Mouse (Mus musculus) thymus, postnatal 10 days (tissue): ENCODE measurements at regions not wholly inside any gene's neighbourhood (a gene's known extent, or its start where the extent isn't known, plus 50 kb on each side); places are given as distances from the start of the nearest gene placed in this dataset.

Source experiments
- DNase-seq, 2 experiments: peaks; one replicate each; pipeline ENCODE4 v3.0.0; 2021; ENCODE audit warnings: low spot score in 2 of 2

DNA sequence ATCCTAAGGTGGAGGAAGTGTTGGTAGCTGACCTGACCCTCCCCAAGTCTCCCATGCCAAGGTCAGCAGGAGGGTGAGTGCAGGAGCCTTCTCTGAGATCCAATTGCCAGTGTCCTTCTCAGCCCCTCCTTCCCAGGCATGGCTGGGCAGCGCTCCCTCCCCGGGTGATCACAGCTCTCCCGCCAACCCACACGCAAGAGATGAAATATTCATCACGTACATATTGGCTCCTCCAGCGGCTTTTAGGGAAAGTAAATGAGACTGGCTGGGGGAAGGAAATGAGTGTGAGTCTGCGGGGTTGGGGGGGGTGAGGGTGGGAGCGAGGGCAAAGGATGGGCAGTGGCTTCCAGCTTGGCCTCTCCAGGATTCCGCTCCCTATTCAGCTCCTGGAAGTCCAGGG, 113.0 kb upstream of the Lhx1 start:
- DNase-seq = no peak

DNA sequence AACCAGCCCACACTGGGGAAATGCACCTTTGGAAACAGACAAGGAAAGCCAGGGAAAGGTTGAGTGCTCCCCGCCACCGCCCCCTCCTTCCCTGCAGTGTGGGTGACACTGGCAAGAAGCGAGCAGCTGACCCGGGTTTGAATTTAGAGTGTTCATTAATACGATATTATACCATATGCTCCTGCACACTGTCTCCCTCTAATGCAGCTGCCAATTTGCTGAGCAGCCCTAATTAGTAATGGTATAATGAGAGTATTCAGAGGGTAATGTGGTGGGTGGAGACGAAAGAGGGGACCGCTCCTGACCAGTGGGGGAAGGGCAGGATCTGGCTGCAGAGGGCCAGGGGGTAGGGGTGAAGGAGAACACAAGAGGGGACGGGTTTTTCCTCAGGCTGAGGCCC, 111.9 kb upstream of the Lhx1 start:
- no peak for DNase-seq

DNA sequence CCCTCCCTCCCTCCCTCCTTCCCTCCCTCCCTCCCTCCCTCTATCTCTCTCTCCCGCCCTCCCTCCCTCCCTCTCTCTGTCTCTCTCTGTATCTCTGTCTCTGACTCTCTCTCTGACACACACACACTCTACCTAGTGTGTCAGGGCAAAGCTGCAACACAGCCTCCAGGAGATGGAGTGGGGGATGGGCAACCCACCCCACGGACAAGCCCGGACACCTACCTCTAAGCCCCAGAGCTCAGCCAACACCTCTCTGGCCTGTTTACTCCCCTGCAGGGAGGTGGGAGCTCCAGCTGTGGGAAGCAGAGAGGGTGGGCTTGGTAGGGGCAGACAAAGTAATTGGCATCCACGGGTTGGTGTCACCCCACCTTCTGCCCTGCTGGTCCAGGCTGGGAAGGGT, 109.7 kb upstream of the Lhx1 start:
- no peak for DNase-seq

DNA sequence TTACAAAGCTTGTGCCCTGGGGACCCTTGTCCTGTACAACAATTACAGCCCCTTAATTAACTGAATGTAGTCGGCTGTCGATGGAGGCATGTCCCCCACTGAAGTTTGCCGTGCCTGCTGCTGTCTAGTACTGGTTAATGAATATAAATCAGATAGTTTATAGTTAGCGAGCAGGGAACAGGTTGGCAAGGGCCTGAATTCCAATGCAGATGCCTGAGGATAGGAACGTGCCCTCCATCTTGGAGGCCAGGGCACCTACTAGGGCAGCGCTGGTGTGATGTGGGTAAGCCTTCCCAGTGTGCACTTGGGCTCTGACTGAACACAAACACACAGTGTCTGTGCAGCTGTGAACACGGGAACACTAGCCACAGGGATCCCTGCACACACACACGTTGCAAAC, 108.0 kb upstream of the Lhx1 start:
- DNase-seq = no peak

DNA sequence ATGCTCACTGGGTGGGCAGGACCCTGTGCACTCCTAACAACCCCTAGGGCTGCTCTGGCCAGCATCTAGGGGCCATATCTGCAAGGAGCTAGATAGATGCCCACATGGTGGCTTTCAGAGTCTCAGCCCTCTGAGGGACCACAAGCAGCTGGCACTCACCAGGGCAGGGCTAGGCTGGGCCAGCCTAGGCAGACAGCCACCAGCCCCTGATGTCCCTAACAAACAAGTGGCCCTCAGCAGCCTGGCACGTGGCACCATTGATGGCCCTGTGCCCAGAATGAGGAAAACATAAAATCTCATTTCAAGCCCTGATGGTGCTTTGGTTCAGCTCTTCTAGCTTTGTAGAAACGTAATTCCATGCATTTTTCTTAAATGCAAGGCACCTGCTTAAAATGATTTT, 102.8 kb upstream of the Lhx1 start:
- no peak for DNase-seq

DNA sequence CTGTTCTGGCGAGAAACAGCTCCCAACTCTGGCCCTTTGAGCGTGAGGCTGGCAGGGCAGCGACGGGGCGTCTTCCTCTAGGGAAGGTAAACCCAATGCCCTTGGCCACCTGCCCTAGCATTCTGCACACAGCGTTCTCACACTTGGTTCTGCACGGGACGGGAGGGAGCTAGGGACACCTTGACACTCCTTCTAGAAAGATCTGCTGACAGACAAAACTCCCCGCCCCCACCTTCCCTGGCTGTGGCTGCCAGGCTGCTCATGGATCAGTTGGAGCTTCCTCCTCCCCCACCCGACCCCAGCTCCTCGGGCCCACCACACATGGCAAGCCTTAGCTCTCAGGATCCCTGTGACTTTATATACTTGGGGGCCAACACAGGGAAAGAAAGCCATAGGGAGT, 102.3 kb upstream of the Lhx1 start:
- no peak for DNase-seq

DNA sequence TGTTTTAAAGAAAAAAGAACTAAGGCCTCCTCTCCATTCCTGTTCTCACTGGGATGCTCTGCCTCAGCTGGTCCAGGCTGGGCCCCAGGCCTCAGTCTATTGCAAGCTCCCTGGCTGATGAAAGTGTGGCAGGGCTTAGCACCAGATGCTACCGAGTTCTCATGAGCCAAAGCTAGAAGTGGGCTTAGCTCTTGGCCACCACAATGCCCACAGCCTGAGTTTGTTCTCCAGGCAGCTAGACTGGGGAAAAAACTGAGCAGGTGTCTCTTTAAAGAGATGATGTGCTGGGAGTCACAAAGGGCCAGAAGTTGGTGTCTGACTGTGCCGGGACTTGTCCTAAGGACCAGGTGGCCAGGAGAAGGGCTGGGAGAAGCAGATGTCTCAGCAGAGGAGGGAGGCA, 101.9 kb upstream of the Lhx1 start:
- no peak for DNase-seq

DNA sequence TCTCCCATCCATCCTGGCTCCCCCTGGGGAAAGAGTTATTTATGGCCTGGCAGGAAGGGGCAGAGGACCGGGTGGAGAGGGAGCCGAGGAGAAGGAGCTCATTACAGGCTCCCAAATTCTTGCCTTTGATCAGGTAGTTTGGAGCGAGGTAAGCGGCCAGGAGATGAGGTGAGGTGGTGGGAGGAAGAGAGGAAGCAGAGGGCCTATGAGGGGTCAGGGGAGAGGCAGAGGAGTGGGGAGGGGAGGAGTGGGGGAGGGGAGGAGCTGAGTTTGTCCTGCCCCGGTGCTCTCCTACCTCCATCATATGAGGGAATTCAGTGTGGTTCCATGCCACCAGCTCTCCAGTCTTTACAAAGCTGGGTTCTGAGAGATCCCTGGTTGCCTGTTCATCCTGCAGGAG, 98.8 kb upstream of the Lhx1 start:
- no peak for DNase-seq

DNA sequence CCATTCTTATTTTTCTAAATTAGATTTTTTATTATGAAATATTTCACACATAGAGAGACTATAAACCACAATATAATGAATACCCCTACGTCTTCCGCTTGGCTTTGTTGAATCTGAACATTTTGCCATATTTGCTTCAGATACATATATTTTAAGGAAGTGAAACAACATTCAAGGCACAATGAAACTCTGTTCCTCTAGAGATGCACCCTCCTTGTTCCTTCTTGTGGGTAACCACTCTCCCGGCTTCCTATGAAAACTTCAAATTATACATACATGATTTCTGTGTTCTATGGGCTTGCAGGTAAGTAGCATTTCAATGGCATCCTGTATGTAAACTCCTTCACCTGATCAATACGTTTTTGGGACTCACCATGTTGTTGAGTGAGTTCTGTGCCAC, 94.4 kb upstream of the Lhx1 start:
- DNase-seq = no peak

DNA sequence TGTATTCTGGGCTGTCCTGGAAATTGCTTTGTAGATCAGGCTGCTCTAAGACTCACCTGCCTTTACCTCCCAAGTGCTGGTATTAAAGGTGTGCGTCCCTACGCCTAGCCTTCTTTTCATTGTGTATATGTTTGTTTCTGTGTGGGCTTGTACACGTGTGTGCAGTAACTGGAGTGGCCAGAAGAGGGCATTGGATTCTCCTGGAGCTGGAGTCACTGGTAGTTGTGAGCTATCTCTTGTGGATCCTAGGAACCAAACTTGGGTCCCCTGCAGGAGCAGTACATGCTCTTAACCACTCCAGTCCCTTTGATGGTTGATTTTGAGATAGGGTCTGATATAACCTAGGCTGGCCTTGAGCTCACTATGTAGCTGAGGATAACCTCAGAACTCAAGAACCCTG, 93.2 kb upstream of the Lhx1 start:
- no peak for DNase-seq

DNA sequence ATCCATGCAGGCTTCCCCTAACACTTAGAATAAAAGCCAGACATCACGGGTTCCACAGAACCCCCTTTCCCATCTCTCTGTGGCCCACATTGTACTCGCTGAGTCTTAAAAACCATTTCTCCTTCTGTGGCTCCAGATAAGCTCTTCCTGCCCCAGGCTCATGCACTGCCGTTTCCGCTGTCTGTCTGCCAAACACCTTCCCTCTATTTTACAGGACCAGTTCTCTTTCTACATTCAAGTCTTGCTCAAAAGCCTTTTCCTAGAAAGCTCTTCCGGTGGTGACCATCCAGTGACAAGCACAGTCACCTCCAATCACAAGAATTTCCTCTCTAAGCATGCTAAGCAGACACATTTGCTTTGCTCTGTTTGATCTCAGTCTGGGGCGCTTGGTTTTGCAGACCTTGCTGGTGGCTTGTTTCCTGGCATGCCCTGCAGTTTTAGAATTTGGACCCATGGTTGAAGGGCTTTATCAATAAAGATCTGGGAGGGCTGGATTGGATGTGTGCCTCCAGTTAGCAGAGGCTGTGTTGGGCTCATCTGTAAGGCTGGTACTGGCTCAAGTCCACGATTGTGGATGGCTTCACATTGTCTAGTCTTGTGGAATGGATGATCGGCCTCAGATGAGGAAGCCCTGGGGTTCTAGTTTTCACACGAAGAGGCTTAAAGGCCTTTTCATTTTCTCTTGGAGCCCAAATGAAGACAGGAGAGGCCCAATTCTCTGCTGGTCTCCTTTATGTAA, 87.8 kb upstream of the Lhx1 start:
- DNase-seq = no peak

DNA sequence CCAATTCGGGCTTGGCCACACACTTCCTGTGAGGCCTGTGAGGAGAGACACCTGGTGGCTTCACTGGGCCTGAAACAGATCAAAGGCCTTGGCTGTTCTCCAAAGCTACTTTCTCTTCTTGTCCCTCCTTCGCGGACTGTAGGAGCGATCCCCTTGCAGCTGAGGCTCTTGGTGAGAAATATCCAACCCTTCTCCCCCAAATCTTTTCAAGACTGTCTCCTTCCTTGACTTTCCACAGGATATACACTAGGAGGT, 86.2 kb upstream of the Lhx1 start:
- DNase-seq = no peak

DNA sequence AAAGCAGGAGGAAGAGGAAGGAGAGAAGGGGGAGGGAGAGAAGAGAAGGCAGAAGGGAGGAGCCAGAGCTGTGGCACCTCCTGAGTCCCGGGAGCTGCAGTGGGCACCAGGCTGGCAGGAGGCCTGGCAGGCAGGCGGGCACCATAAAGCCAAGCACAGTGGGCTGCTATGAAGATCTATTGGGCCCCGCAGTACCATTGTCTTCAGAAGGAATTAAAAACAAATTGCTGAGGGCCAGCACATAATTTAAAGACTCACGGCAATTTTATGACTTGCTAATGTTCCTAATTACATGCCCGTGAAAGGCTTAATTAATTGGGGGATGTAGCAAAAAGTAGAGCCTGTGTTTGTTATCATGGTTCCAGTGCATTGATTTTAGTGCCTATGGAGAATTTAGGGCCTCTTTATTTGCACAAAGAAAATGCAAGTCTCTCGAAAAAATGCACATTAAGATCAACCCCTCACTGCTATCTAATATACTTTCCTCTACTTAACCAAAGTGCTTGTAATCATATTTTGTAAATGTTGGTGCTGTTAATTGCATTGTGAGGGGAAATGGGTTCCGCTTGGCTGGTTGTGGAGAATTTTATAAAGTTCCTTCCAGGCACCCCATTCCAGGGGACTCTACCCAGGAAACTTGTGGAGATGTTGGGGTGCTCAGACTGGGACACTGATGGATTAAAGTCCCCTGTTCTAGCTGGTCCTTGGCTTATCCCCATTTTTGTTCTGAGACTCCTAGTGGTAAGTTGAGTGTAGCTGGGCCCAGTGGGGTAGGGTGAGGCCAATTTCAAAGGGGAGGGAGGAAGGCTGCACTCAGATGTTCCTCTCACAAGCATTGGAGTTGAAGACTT, 85.7 kb upstream of the Lhx1 start:
- no peak for DNase-seq

DNA sequence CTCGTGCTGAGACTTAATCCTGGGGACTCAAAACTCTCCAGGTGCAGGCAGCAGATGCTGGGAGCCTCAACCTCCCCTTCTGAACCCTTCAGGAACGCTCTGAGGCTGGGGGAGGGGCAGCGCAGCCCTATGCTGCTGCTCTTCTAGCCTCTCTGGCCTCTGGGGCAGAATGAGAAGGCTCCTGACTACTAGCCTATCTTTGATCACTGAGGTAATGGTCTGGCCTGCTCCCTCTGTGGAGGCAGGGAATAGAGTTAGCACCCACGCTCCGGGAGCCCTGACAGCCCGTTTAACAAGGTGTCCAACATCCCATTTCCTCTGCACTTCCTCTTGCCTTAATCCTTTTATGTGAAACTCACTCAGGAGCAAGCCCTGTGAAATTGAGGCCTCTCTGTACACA, 79.4 kb upstream of the Lhx1 start:
- DNase-seq = no peak

DNA sequence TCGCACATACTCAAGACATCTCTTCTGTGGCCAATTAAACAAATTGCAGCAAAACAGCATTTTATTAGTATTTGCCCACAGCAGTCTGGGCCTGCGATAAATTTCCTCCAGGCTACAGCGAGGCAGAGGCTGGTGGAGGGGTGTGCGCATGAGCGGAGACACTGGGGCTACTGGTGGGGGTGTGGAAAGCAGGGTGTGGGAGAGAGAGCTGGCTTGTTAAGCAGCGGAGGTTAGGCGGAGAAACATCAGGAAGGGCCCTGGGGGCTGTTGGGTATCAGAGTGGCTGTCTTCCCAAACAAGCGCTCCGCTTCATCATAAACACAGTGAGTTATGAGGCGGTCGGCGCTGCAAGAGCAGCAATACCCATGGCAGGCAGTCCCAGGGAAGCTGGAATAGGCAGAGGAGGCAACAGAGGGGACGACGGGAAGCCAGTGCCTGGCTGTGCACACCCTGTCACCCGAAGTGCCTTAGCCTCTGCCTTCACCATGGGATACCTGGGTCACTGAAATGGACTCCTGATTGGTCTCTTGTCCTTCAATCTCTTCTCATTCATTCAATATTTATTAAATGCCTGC, 74.0 kb upstream of the Lhx1 start:
- DNase-seq = no peak

DNA sequence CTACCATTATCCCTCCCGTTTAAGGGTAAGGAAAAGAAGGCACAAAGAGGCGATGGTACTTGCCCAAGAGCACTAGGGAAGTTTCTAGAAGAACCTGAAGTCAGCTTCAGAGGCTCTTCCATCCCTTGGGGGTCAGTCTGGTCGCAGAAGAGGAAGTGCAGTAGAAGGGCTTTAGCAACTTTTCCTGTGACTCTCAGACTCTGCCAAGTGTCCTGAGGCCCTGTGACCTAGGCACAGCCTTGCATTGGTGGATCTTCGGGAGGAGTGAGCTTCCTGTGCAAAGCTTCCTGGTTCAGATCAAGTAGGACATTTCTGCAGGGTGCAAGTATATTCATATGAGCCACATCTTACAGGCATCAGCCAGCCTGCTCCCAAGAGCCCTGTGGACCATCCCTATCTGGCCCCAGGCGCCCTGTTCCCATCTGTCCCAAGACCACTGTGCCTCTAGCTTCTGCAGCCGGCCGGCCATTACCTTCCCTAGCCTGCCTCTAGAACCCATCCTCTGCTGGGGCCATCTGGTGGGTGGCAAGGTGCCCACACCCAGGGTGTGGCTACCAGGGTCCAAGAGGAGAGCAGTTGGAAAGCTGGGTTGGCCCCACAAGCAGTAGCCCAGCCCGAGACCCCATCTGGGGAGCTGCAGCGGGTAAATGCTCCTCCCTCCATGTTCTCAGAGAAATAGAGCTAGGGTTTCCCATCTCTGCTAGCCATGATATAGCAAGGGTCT, 72.4 kb upstream of the Lhx1 start:
- no peak for DNase-seq

DNA sequence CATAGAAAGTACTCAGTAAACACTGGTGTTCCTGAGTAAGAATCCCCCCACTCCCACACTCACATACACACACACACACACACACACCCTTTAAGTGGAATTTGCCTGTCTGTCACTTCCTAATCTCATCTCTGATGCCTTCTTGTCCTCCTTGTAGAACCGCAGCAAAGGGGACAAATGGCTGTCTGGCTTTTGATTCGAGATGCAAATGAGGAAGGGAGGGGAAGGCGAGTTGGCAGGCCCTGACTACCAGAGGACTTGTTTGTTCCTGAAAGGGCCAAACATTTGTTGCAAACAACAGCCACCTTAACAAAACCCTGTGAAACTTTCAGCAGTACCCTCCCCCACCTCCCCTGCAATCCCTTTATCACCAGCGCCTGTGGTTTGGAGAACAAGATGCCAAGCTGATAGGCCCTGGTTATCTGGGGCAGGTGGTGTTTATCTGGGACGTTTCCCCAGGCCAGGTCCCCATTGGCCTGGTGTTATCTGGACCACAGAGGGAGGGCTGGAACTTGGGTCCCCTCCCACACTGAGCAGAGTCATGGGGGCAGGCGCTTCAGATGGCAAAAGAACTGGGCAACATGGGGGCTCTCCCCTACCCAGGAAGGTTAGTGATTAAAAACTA, 67.5 kb upstream of the Lhx1 start:
- no peak for DNase-seq

DNA sequence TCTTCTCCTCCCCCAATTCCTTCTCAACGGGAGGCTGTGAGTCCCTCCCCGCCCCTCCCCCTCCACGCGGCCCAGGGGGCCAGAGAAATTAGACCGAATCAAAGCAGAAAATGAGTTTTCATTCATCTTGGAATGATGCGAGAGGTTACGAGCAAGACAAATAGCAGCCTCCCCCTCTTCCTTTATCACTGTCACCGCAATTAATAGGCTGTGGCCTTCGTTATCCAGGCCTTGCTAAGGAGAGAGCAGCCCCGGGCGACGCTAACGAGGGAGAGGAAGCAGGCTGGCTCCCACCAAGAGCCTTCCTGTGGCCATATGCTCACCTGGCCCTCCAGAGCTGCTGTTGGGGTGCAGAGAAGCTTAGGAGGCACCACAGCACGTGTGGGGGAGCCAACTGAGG, 61.8 kb upstream of the Lhx1 start:
- no peak for DNase-seq

DNA sequence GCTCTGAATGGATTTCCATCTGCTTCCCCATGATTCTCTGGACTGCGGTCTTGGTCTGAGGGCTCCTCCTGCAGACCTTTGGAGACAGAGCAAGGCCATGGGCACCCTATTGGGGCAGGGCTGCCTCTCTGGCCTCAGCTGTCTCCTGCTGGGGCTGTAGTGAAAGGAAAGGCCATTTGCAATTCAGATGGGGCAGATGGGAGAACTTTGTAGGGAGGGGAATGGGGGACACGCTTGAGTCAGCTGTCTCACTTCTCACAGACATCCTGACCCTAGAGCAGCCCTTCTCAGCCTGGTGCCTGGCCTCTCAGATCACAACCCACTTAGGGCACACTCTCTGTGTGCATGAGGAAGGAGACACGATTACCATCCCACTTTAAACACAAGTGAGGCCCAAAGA, 60.3 kb upstream of the Lhx1 start:
- DNase-seq = no peak

DNA sequence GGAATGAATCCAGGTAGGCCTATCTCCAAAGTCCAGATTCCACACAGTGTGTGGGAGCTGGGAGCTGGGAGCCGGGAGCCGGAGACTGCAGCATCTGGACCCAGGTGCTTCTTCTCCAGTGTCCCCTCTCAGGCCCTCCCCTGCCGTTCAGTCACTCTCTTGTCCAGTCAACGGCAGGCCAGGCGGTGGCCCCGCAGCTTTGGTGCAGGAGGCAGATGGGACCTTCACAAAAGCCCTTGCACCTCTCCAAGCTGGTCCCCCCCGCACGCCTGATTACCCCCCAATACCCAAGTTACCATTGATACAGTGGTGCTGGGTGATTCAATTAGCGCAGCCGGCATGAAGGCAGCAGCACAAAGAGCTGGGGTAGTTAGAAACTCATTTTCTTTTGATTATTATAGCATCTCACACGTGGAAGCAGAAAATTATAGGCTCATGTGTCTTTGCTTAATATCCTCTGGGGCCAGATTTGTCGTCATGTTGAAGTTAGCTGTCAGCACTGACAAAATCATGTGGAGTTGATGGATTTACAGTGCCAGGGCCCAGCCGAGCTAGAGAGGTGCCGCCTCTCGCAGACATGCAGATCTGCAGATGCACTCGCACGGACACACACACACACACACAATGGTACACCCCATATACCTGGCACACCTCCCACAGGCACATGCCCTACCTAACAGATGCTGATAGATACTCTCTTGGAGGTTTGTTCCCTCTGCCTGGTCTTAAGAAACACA, 53.6 kb upstream of the Lhx1 start:
- no peak for DNase-seq
